Mouse (Mus musculus) midbrain, embryonic 11.5 days (tissue): ENCODE results near the gene Ptpn7. TPM values are rescaled to one million over a fixed set of nuclear protein-coding genes. Genes with fewer than 3 reads are reported as not detected.
"Not testable (repeated sequence)": the region's sequence is repeated elsewhere in the genome, so short reads cannot be mapped to it uniquely, and the experiment has no call there.

Source experiments
- ATAC-seq: fragments of 200-750 bp; cut with Nextera tagmentation; 2 replicates; pipeline ENCODE4 v1.8.0; 2017; ENCODE audit warnings: moderate TSS enrichment, moderate library complexity; ENCODE audit not compliant: low FRiP score
- DNase-seq: peaks from one replicate; pipeline ENCODE4 v3.0.0; 2015; ENCODE audit warnings: low spot score; ENCODE audit errors: missing footprints
- H3K27ac ChIP-seq: fragments of 300-500 bp; sonication (generic); 2 replicates; pipeline ENCODE4 v1.5.1; 2014; ENCODE audit warnings: low read depth, low read length
- H3K27me3 ChIP-seq: fragments of 300-500 bp; sonication (generic); 2 replicates; pipeline ENCODE4 v1.6.1; 2014; ENCODE audit warnings: mild to moderate bottlenecking, low read length, moderate library complexity, mixed read lengths; ENCODE audit not compliant: control insufficient read depth, insufficient read depth
- H3K36me3 ChIP-seq: fragments of 300-500 bp; sonication (generic); 2 replicates; pipeline ENCODE4 v1.6.1; 2014; ENCODE audit warnings: mild to moderate bottlenecking, low read length, moderate library complexity, mixed read lengths; ENCODE audit not compliant: control insufficient read depth, insufficient read depth
- H3K4me1 ChIP-seq: fragments of 300-500 bp; sonication (generic); 2 replicates; pipeline ENCODE4 v1.6.1; 2014; ENCODE audit warnings: low read length; ENCODE audit not compliant: control insufficient read depth, insufficient read depth
- H3K4me2 ChIP-seq: fragments of 300-500 bp; sonication (generic); 2 replicates; pipeline ENCODE4 v1.6.1; 2014; ENCODE audit warnings: mild to moderate bottlenecking, moderate library complexity
- H3K4me3 ChIP-seq: fragments of 300-500 bp; sonication (generic); 2 replicates; pipeline ENCODE4 v1.5.1; 2014; ENCODE audit warnings: low read depth, low read length
- H3K9ac ChIP-seq: fragments of 300-500 bp; sonication (generic); 2 replicates; pipeline ENCODE4 v1.6.1; 2014; ENCODE audit warnings: low read length
- H3K9me3 ChIP-seq: fragments of 300-500 bp; sonication (generic); 2 replicates; pipeline ENCODE4 v1.6.1; 2016; ENCODE audit warnings: low read length; ENCODE audit not compliant: control insufficient read depth
- WGBS: fragments of 180-500 bp; shearing (Covaris S2); extraction: QIAGEN DNeasy Blood & Tissue Kit; methylation state at CpG from one replicate; pipeline ENCODE4 v1.1.7; 2014; 5-methylcytosine and 5-hydroxymethylcytosine counted together
- polyA plus RNA-seq: library from polyadenylated mRNA; unstranded; fragments of >200 nt; fragmentation: Nextera tagmentation; extraction: Ambion mirVana; gene quantifications from 2 replicates; pipeline ENCODE4 v1.2.1, GENCODE M21; 2014

Gene Ptpn7
- polyA plus RNA-seq, 1 experiment from 2014 or later: 1.6 TPM

DNA sequence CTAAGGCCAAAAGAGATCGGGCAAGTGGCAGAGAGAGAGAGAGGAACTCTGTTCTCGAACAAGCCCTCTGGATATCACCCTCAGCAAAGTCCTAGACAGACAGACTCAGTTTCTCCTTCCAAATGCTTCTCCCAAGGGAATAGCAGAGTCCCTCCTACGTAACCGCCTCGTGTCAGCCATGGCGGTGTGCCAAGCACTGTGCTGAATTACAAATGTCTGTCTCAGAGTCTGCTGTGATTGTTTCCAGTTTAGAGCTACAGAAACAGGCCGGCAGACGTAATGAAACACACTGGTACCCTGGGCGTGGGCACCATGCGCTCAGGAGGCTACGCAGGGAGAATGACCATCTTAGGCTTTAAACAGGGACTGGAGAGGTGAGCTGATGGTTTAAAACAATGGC is 36.2 kb upstream of the Ptpn7 start:
- Histone ChIP-seq H3K9ac (no peak overlapping the region), H3K36me3 (no peaks in the 10 kb centered on the region), H3K9me3 (no peaks in the 10 kb centered on the region), H3K4me1 (no peaks in the 10 kb centered on the region), H3K27ac (no peak overlapping the region), H3K4me3 (no peak overlapping the region), H3K27me3 (no peaks in the 10 kb centered on the region), H3K4me2 (no peak overlapping the region)
- WGBS: 88% methylated on average over 11 of the region's 11 CpGs
- no peak for ATAC-seq
- no peak for DNase-seq

DNA sequence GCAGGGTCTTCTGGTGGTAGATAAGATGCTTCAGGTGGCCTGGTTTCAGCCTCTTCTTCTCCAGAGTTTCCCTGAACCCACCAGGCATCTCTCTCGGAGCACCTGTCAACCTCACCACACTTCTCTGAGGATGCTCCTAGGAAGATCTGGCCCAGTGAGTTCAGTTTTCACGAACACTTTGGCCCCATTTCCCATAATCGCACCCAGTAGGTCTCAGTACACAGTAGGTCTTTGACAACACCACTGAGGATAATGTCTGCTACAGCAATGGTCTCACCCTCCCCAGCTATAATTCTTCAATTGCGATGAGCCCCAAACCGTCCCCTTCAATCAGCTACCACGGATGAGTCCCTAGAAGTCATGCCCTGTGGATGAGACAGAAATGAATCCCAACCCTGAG is 35.1 kb upstream of the Ptpn7 start:
- Histone ChIP-seq H3K4me1 (no peaks in the 10 kb centered on the region), H3K27ac (no peak overlapping the region), H3K9me3 (no peaks in the 10 kb centered on the region), H3K4me2 (no peak overlapping the region), H3K9ac (no peak overlapping the region), H3K36me3 (no peaks in the 10 kb centered on the region), H3K27me3 (no peaks in the 10 kb centered on the region), H3K4me3 (no peak overlapping the region)
- DNase-seq (no peak), ATAC-seq (no peak)
- 91% methylated on average over 6 of the region's 6 CpGs for whole genome bisulfite sequencing

DNA sequence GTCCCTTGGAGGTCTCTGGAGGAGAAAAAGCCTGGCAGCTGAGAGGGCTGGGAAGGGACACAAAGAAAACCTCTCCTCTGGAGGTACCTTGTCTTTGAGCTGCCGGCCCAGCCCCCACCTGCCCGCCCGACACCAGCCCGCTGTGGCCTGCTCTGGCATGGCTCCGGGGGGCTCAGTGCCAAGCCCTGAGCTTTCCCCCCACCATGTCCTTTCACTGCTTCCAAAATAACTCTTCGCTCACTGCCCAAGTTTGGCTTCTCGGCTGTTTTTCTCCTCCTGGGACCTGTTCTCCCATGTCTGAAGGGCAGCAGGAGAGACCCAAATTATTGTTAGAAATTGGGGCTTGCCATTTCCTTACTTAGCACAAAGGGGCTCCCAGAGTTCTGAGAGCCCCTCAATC is 34.1 kb upstream of the Ptpn7 start:
- Histone ChIP-seq H3K36me3 (no peaks in the 10 kb centered on the region), H3K27me3 (peaks cover 2% of the 10 kb centered on the region), H3K27ac (no peak overlapping the region), H3K4me2 (no peak overlapping the region), H3K4me1 (no peaks in the 10 kb centered on the region), H3K4me3 (no peak overlapping the region), H3K9me3 (no peaks in the 10 kb centered on the region), H3K9ac (no peak overlapping the region)
- DNase-seq: no peak
- no peak for ATAC-seq
- 93% methylated on average over 7 of the region's 7 CpGs for WGBS

DNA sequence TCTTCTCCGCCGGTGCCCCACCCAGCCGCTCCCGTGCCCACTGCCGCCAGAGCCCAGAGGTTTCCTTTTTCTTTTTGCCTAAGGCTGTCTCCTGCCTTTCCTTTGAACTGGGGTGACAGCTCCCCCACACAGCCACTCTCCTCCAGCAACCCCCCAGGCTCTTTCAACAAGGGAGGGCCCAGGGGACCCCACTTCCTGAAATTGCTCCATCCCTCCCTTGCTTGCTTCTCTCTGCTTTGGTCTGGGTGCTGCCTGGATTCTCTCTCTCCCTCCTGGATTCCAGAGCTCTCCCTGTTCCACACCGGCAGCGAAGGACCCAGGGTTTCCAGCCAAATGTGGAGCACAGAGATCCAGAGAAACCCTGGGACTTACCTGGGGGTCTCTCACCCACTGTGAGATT is 32.1 kb upstream of the Ptpn7 start:
- peaks cover 22% of the 10 kb centered on the region for H3K27me3 ChIP-seq
- H3K27ac ChIP-seq: no peak overlapping the region
- ATAC-seq (no peak), DNase-seq (peak; percentile 51)
- H3K36me3 ChIP-seq: no peaks in the 10 kb centered on the region
- H3K4me1 ChIP-seq: no peaks in the 10 kb centered on the region; the same call in 1 of the 2 replicates
- H3K4me2 ChIP-seq: no peak overlapping the region
- no peak overlapping the region for H3K9ac ChIP-seq
- 72% methylated on average over 7 of the region's 7 CpGs for WGBS
- no peaks in the 10 kb centered on the region for H3K9me3 ChIP-seq
- H3K4me3 ChIP-seq: no peak overlapping the region

DNA sequence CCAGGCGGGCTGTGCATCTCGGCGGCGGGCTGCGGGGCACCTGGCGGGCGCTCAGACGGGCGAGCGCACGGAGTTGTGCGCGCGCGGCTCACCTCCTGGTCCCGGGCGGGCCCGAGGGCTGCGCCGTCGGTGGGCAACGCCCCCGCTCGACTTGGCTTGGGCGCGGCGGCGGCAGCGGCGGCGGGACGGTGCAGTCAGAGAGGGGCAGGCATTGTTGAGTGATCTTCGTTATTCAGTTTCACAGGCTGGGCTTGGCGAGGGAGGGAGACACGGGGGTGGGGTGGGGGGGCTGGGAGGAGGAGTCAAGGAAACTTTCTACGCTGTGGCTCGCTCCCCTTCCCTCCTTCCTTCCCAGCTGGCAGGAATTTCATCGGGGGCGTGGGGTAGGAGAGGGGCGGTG is 27.4 kb upstream of the Ptpn7 start, which contains the start of gene Lgr6:
Lgr6 (minus strand) TSS at position 153 of the 400 bp plus-strand sequence.
- ATAC-seq (peak; percentile 38; the same call in 1 of the 2 replicates), DNase-seq (no peak)
- peaks cover 31% of the 10 kb centered on the region for H3K27me3 ChIP-seq
- H3K4me3 ChIP-seq: peak within 1 kb of the TSS; percentile 33
- H3K4me1 ChIP-seq: no peaks in the 10 kb centered on the region; the same call in 1 of the 2 replicates
- WGBS: under 1% methylated on average over 34 of the region's 40 CpGs
- H3K27ac ChIP-seq: no peak within 1 kb of the TSS
- no peak within 1 kb of the TSS for H3K9ac ChIP-seq
- H3K4me2 ChIP-seq: peak within 1 kb of the TSS; percentile 59
- H3K36me3 ChIP-seq: no peaks in the 10 kb centered on the region
- no peaks in the 10 kb centered on the region for H3K9me3 ChIP-seq

DNA sequence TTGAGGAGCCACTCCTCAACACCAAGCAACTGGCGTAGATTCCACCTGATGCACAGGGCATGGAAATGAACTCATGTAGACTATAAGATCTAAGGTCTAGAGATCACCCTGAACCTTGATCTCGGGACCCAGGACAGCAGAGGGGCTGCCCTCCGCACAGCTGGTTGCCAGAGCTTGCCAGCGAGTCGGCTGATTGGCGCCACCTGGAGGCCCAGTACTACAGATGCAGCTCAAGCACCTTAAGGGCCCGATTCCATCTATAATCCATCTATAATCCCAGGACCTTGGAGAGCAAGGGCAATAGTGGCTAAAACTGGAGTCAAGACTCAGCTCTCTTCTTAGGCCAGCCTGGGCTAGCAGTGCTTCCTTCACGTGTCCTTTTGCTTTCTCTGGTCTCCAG is 26.5 kb upstream of the Ptpn7 start:
- Histone ChIP-seq H3K36me3 (no peaks in the 10 kb centered on the region), H3K4me3 (no peak overlapping the region), H3K9me3 (no peaks in the 10 kb centered on the region), H3K27me3 (peaks cover 31% of the 10 kb centered on the region), H3K27ac (no peak overlapping the region), H3K9ac (no peak overlapping the region), H3K4me2 (no peak overlapping the region), H3K4me1 (no peaks in the 10 kb centered on the region; the same call in 1 of the 2 replicates)
- 2% methylated on average over 8 of the region's 8 CpGs for WGBS
- DNase-seq (peak; percentile 93), ATAC-seq (no peak)

DNA sequence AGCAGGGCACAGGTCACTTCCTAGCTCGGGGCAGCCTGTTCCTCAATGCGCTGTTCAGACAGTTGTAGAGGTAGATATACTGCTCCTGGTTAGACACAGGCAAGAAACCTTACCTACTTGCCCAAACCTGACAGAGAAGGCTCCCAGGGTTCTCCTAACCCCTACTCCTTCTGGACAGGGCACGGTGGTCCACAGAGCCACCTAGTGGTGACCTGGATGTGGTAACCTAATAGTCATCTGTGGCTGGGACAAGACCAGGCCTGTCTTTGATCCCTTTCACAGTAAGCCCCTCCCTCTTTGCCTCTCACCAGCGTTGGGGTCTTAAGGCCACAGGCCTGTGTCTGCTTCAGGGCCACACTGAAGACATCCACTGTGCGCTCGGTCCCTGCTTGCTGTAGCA is 23.9 kb upstream of the Ptpn7 start:
- H3K4me3 ChIP-seq: no peak overlapping the region
- no peaks in the 10 kb centered on the region for H3K9me3 ChIP-seq
- peaks cover 27% of the 10 kb centered on the region for H3K27me3 ChIP-seq
- H3K4me2 ChIP-seq: no peak overlapping the region
- WGBS: 37% methylated on average over 6 of the region's 6 CpGs
- no peaks in the 10 kb centered on the region; the same call in 1 of the 2 replicates for H3K4me1 ChIP-seq
- H3K27ac ChIP-seq: no peak overlapping the region
- 0 out of 2 replicates have a peak, but pooled peaks have one; percentile 3 for ATAC-seq
- H3K9ac ChIP-seq: no peak overlapping the region
- no peak for DNase-seq
- no peaks in the 10 kb centered on the region for H3K36me3 ChIP-seq

DNA sequence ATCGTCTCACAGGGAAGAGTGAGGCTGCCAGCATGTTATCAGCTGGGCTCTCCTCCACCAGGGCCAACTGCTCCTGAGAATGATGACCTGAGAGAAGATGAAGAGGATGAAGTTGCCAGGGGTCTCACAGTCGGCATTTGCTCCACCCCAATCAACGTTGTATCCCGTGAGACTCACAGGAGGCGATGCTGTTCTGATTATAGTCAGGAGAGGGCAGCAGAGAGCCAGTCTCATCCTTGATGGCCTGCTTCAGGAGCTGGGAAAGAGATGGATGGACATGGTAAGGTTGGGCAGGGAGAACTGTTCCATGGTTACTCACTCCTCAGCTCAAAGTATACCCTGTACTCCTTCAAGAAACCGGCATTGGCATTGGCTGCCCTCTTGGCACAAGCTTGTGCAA is 22.4 kb upstream of the Ptpn7 start:
- WGBS: 20% methylated on average over 6 of the region's 6 CpGs
- Histone ChIP-seq H3K4me3 (no peak overlapping the region), H3K4me2 (no peak overlapping the region), H3K9ac (no peak overlapping the region), H3K36me3 (no peaks in the 10 kb centered on the region), H3K9me3 (no peaks in the 10 kb centered on the region), H3K27me3 (peaks cover 12% of the 10 kb centered on the region), H3K4me1 (no peaks in the 10 kb centered on the region), H3K27ac (no peak overlapping the region)
- DNase-seq (peak; percentile 98), ATAC-seq (no peak)

DNA sequence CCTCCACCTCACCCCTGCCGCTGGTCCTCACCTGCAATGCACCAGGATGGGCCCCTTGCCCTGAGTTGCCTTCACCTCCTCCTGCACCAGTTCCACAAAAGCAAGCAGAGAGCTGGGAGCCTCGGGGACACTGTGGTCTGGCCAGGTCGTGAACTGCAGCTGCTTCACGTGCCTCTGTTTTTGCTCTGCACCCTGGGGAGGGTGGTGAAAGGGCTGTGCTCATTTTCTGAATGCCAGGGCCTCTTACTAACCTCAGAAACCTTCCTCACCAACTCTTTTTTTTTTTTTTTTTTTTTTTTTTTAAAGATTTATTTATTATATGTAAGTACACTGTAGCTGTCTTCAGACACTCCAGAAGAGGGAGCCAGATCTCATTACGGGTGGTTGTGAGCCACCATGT is 21.2 kb upstream of the Ptpn7 start:
- not testable (repeated sequence) for H3K27ac ChIP-seq, ATAC-seq, DNase-seq, H3K36me3 ChIP-seq, H3K9ac ChIP-seq, H3K4me1 ChIP-seq, H3K27me3 ChIP-seq, H3K4me3 ChIP-seq, H3K4me2 ChIP-seq, H3K9me3 ChIP-seq
- 68% methylated on average over 5 of the region's 5 CpGs for WGBS
